Mouse (Mus musculus) cortical plate, adult 2 months (tissue): ENCODE measurements around the gene Slc35f5.

ENCODE experiments used
- CTCF ChIP-seq: fragments of 200-500 bp; IDR thresholded peaks from 2 replicates; pipeline ENCODE4 v1.5.1; 2011; ENCODE audit warnings: mild to moderate bottlenecking, control low read depth, low read length; ENCODE audit not compliant: insufficient read depth; ENCODE audit errors: extremely low read depth
- POLR2A ChIP-seq: fragments of 200-500 bp; IDR thresholded peaks from 2 replicates; pipeline ENCODE4 v1.6.1; 2011; ENCODE audit warnings: mild to moderate bottlenecking, low read length, control low read depth; ENCODE audit not compliant: insufficient read depth; ENCODE audit errors: extremely low read depth

GRCm38 (mm10) chr1:125551564-125551963, 8.8 kb upstream of the Slc35f5 start:
- TF ChIP-seq CTCF (no peak), POLR2A (no peak)
